Mouse (Mus musculus) urinary bladder, postnatal 25 days (tissue): ENCODE data around the gene Col2a1.

Experiments used
- DNase-seq: peaks from one replicate; pipeline ENCODE4 v3.0.0; 2022; ENCODE audit warnings: low spot score

Gene Col2a1

GRCm38 (mm10) chr15:98002991-98003821 is 1.3 kb downstream of the Col2a1 start:
- DNase-seq: peak; percentile 26

- DNase-seq: no peak
Observed at GRCm38 (mm10) chr15:98002113-98002990, 2.1 kb downstream of the Col2a1 start.

DNA sequence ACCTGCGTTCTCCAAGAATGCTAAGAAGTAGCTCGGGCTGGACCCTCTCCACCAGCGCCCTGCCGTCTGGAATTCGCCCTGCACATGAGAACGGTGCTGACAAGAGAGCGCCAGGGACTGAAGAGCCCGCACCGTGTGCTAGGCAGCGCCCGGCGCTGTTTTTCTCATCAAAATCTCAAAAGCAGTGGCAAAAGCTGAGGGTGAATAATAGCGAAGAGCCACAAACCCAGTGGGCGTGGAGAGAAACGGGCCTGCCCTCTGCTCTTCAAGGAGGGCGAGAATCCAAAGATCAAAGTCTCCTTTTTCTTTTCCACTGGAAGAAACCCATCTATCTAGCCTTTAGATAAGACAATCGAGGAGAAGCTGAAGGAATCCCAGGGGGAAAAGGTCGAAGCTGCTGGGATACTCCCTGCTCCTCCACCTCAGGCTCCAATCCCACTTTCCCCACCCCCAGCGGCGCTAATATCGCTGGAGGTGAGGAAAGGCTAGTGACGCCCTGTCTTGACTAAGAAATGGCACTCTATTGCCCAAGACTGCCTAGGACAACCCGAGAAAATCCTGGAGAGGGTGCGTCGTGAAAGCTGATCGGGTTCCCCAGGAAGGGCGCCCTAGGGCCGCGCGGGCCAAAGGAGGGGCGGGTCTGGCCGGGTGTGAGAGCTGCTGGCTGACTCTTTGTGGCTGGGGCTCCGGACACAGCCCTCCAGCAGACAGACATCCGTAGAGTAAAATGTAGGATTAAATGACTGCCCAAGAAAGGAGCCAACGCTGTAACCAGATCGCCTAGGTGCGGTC is 3.0 kb downstream of the Col2a1 start:
- DNase-seq: no peak

- no peak for DNase-seq
Observed at GRCm38 (mm10) chr15:97999991-98000390, 4.5 kb downstream of the Col2a1 start.

GRCm38 (mm10) chr15:97999546-97999945 is 4.9 kb downstream of the Col2a1 start:
- no peak for DNase-seq

- DNase-seq: no peak
Observed at GRCm38 (mm10) chr15:97996716-97997256, 7.7 kb downstream of the Col2a1 start.

GRCm38 (mm10) chr15:97992712-97993286 is 11.7 kb downstream of the Col2a1 start:
- peak; percentile 50 for DNase-seq

DNA sequence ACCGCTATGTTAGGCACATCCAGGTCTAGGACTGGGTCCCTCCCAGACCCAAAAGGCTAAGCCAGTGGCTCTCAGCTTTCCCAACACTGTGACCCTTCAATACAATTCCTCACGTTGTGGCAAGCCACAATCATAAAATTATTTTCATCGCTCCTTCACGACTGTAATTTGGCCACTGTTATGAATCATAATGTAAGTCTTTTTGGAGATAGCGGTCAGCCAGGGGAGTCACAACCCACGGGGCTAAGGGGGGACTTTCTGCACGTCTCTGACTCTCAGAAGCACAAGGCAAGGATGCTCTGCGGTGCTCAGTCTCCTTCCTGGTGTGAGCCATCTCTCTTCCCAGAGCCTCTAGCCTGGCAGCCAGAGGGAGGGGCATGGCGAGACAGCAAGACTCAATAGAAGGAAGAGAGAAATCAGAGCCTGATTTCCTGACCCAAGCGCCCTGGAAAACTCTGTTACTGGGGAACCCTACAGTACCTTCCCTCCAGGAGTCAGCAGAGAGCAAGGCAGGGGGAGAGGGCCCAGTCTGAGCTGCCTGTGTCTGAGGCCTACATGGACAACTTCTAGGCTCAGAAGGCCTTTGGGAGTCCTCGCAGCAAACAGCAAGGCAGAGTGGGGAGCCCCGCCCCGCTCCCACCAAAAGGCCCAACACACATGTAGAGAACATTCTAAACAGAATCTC is 12.3 kb downstream of the Col2a1 start:
- no peak for DNase-seq

DNA sequence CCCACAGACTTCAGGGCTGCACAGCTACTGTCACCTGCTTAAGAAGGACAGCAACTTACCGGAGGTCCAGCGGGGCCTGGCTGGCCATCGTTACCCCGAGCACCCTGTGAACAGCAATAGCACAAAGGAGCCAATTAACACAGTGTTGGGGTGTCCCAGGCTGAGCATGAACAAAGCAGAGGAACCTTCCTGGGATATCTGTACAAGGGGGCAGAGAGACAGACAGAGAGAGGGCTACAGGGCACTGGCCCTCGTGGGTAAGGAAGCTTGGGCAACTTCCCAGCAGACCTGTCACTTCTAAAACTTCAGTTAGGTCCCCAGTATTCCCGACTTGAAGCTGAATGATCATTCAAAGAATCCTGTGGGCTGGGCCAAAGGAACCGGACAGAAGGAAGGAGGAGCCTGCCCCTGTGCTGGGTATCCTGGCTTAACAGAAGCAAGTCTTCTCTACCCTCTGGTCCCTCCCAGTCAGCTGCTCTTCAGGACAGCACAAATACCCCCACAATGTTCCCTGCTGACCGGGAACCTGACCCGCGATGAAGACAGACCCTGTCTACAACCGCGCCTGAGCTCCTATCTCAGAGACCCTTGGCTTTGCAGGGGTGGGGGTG is 13.1 kb downstream of the Col2a1 start:
- no peak for DNase-seq

DNA sequence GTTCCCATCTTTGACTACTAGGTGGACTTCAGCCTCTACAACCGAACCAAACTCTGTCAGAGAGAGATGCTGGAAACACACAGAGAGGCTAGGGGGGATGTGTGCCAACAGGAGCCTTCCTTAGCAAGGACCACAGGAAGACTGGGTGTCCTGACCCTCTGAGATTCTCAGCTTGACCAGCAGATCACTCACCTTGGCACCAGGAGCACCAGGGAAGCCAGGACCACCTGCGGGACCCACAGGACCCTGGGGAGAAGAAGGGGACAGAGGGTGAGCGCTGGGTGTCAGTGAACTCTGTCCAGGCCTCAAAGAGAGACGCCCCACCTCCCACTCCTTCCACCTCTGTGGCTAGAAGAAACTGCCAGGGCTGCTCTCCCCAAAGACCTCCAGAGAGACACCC is 13.8 kb downstream of the Col2a1 start:
- no peak for DNase-seq

GRCm38 (mm10) chr15:97990124-97990523 is 14.4 kb downstream of the Col2a1 start:
- no peak for DNase-seq

GRCm38 (mm10) chr15:97989544-97989943 is 15.0 kb downstream of the Col2a1 start:
- no peak for DNase-seq

- DNase-seq: no peak
Observed at GRCm38 (mm10) chr15:97981560-97981959, 22.9 kb downstream of the Col2a1 start.

- no peak for DNase-seq
Observed at GRCm38 (mm10) chr15:97973248-97974005, 31.1 kb downstream of the Col2a1 start.

DNA sequence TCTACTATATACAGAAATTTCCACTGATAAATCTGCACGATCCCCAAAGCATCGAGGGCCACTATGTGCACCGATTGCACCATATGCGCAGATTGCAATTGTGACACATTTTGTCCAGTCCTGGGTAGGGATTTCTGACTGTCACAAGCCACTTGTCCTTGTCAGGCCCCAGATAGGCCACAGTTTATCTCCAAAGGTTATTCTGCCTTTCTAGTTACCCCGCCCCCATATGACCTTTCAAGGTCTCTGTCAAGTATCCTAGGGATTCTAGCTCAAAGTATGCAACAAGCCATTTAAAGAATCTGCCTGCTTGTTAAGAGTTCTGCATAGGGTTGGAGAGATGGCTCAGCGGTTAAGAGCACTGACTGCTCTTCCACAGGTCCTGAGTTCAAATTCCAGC is 31.9 kb downstream of the Col2a1 start:
- DNase-seq: no peak

DNA sequence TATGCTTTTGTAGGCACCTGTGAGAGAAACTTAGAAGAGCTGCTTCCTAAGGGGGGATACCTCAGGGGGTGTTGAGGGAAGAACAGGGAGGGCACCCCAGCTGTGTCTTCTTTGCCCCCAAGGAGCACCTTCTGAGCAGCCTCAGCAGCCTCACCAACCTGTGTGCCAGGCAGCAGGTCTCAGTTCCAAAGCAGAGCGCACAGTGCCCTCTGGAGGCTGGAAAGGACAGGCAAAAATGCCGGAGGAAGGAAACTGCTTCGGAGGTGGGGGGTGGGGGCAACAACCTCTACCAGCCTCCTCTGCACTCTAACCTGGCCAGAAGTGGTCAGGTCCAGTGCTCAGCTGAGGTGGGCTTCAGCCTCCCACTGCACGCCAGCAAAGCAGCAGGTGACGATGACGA is 34.2 kb downstream of the Col2a1 start:
- DNase-seq: no peak

DNA sequence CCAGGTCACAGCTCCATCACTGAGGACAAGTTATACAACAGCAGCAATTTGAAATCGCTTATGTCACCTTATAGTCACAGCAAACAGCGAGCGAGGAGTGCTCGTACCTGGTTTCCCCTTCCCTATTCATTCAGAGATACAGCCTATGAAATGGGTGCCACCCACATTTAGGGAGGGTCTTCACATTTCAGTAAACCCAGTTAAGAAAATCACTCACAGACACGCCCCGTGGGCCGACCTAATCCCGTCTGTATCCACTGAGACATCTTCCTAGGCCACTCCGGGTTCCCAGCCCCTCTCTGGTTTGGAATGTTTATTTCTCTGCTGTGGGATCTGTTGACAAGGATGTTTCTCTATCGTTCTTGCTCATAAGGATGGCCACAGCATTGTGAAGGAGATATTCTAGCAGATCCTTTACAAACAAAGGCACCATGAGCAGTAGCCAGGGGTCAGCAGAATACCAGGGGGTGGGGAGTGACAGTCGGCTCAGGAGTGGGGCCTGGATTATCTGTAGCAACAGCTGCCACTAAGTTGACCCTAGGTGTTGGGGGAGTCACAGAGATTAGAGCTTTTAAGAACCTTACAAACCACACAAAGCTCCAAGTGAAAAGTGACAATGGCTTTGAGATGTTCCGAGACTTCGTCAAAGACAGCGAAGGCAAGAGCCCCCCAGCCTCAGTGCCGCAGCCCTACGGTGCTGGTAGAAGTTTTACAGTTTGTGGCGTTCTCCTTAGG is 39.0 kb downstream of the Col2a1 start:
- DNase-seq: no peak

- no peak for DNase-seq
Observed at GRCm38 (mm10) chr15:97964836-97965187, 39.7 kb downstream of the Col2a1 start.
